Mouse (Mus musculus) CH12.LX (cell line): ENCODE data around the gene Ablim1.

Experiments
- CHD2 ChIP-seq: IDR thresholded peaks from 2 replicates; pipeline ENCODE4 v1.6.1; 2011; ENCODE audit warnings: low read length, improper control_type of control experiment
- CTCF ChIP-seq, 2 experiments: IDR thresholded peaks in 1 of 2; conservative IDR thresholded peaks in 1 of 2; 2 replicates each; pipeline ENCODE4 v1.5.1; 2011 to 2012; ENCODE audit warnings: low read depth in 2 of 2, low read length in 2 of 2, improper control_type of control experiment in 1 of 2, inconsistent platforms in 1 of 2, mild to moderate bottlenecking in 1 of 2, moderate library complexity in 1 of 2
- E2F4 ChIP-seq: IDR thresholded peaks from 2 replicates; pipeline ENCODE4 v1.6.1; 2011; ENCODE audit warnings: low read depth, low read length, improper control_type of control experiment; ENCODE audit not compliant: insufficient replicate concordance
- EP300 ChIP-seq: IDR thresholded peaks from 2 replicates; pipeline ENCODE4 v1.6.1; 2011; ENCODE audit warnings: low read length, improper control_type of control experiment
- HCFC1 ChIP-seq: IDR thresholded peaks from 2 replicates; pipeline ENCODE4 v1.6.1; 2012; ENCODE audit warnings: low read depth, mild to moderate bottlenecking, inconsistent platforms, low read length, improper control_type of control experiment
- KAT2A ChIP-seq: IDR thresholded peaks from 2 replicates; pipeline ENCODE4 v1.6.1; 2012; ENCODE audit warnings: low read length, improper control_type of control experiment, inconsistent platforms; ENCODE audit not compliant: insufficient replicate concordance
- MAX ChIP-seq: IDR thresholded peaks from 2 replicates; pipeline ENCODE4 v1.6.1; 2011; ENCODE audit warnings: low read length, improper control_type of control experiment
- NELFE ChIP-seq: IDR thresholded peaks from 2 replicates; pipeline ENCODE4 v1.6.1; 2011; ENCODE audit warnings: low read depth, low read length, improper control_type of control experiment
- POLR2A ChIP-seq: IDR thresholded peaks from 2 replicates; pipeline ENCODE4 v1.6.1; 2011; ENCODE audit warnings: low read depth, mild to moderate bottlenecking, improper control_type of control experiment, low read length
- SMC3 ChIP-seq: IDR thresholded peaks from 2 replicates; pipeline ENCODE4 v1.6.1; 2011; ENCODE audit warnings: low read depth, low read length, improper control_type of control experiment
- USF1 ChIP-seq: IDR thresholded peaks from 2 replicates; pipeline ENCODE4 v1.6.1; 2014; ENCODE audit warnings: low read depth, mild to moderate bottlenecking, inconsistent platforms, low read length, improper control_type of control experiment
- USF2 ChIP-seq: conservative IDR thresholded peaks from 2 replicates; pipeline ENCODE4 v1.6.1; 2011; ENCODE audit warnings: low read depth, low read length, improper control_type of control experiment
- ZKSCAN1 ChIP-seq: IDR thresholded peaks from 2 replicates; pipeline ENCODE4 v1.6.1; 2012; ENCODE audit warnings: low read depth, inconsistent platforms, low read length, improper control_type of control experiment, borderline replicate concordance
- ZNF384 ChIP-seq: IDR thresholded peaks from 2 replicates; pipeline ENCODE4 v1.6.1; 2012; ENCODE audit warnings: low read depth, low read length, improper control_type of control experiment, inconsistent platforms

- TF ChIP-seq KAT2A = no peak
- no peak for TF ChIP-seq EP300
- no peak for TF ChIP-seq USF2
- TF ChIP-seq CHD2 = no peak
- no peak for TF ChIP-seq SMC3
- TF ChIP-seq CTCF (conservative IDR thresholded peaks at IDR 0.05 in 1 of 2, IDR thresholded peaks at IDR 0.05 in 1 of 2; ENCODE audit: low read depth in 2 of 2, low read length in 2 of 2) = no peak
- TF ChIP-seq USF1 = no peak
- no peak for TF ChIP-seq MAX
- TF ChIP-seq E2F4 = no peak
- TF ChIP-seq NELFE = no peak
- TF ChIP-seq POLR2A = no peak
- no peak for TF ChIP-seq HCFC1
- no peak for TF ChIP-seq ZNF384
- TF ChIP-seq ZKSCAN1 = no peak
Measured at GRCm38 (mm10) chr19:57003460-57003810, 311.3 kb downstream of the Ablim1 start.
